Mouse (Mus musculus) midbrain, embryonic 14.5 days (tissue): ENCODE measurements at regions not wholly inside any gene's neighbourhood (a gene's known extent, or its start where the extent isn't known, plus 50 kb on each side); places are given as distances from the start of the nearest gene placed in this dataset.
A peak's percentile ranks its signal among the peaks of the same experiment; 100 is the strongest.

Source experiments
- ATAC-seq: fragments of 200-750 bp; cut with Nextera tagmentation; 2 replicates; pipeline ENCODE4 v1.8.0; 2017; ENCODE audit warnings: moderate number of reproducible peaks, moderate library complexity; ENCODE audit not compliant: low FRiP score, low TSS enrichment
- DNase-seq: peaks from one replicate; pipeline ENCODE4 v3.0.0-alpha.2; 2015
- H3K27ac ChIP-seq: fragments of 300-500 bp; sonication (generic); replicated peaks from 2 replicates; pipeline ENCODE4 v1.5.1; 2014; ENCODE audit warnings: mild to moderate bottlenecking, low read depth, low read length, moderate library complexity
- H3K27me3 ChIP-seq: fragments of 300-500 bp; sonication (generic); 2 replicates; pipeline ENCODE4 v1.6.1; 2014; ENCODE audit warnings: low read length, control low read depth, mixed read lengths; ENCODE audit not compliant: control insufficient read depth, insufficient read depth
- H3K36me3 ChIP-seq: fragments of 300-500 bp; sonication (generic); 2 replicates; pipeline ENCODE4 v1.6.1; 2014; ENCODE audit warnings: low read length, control low read depth; ENCODE audit not compliant: control insufficient read depth, insufficient read depth
- H3K4me1 ChIP-seq: fragments of 300-500 bp; sonication (generic); 2 replicates; pipeline ENCODE4 v1.6.1; 2014; ENCODE audit warnings: mild to moderate bottlenecking, antibody characterized with exemption, low read length, control low read depth; ENCODE audit not compliant: control insufficient read depth, insufficient read depth
- H3K4me2 ChIP-seq: fragments of 300-500 bp; sonication (generic); 2 replicates; pipeline ENCODE4 v1.6.1; 2014; ENCODE audit warnings: mild to moderate bottlenecking, low read length, moderate library complexity
- H3K4me3 ChIP-seq: fragments of 300-500 bp; sonication (generic); replicated peaks from 2 replicates; pipeline ENCODE4 v1.5.1; 2014; ENCODE audit warnings: low read depth, low read length
- H3K9ac ChIP-seq: fragments of 300-500 bp; sonication (generic); replicated peaks from 2 replicates; pipeline ENCODE4 v1.6.1; 2014; ENCODE audit warnings: mild to moderate bottlenecking, low read length, moderate library complexity
- H3K9me3 ChIP-seq: fragments of 300-500 bp; sonication (generic); 2 replicates; pipeline ENCODE4 v1.6.1; 2016; ENCODE audit warnings: low read length, control low read depth, mixed read lengths; ENCODE audit not compliant: control insufficient read depth
- WGBS: fragments of 180-500 bp; shearing (Covaris S2); extraction: QIAGEN DNeasy Blood & Tissue Kit; methylation state at CpG from one replicate; pipeline ENCODE4 v1.1.7; 2014; 5-methylcytosine and 5-hydroxymethylcytosine counted together

DNA sequence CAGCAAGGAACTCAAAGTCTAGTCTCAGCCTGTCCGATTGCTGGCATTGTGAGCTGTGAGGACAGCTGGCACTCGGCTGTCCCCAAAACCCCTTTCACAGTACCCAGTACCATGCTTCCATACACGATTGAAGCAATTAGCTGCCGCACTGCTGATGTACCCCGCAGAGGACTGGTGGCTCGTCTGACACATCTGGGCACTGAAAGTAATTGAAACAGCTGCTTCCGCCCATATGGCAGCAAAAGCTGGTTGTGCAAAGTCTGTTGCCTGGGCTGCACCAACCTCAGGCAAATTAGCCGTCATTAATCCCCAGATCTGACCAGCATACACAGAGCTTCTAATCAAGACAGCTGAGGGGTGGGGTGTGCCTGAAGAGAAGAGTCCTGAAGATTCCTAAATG is 313.1 kb upstream of the Arrdc4 start:
- Histone ChIP-seq H3K9me3 (no peaks in the 10 kb centered on the region), H3K4me1 (peaks cover 15% of the 10 kb centered on the region), H3K27ac (no peak overlapping the region), H3K9ac (no peak overlapping the region), H3K4me2 (no peak overlapping the region), H3K27me3 (no peaks in the 10 kb centered on the region), H3K4me3 (no peak overlapping the region), H3K36me3 (no peaks in the 10 kb centered on the region)
- peak; percentile 65 for DNase-seq
- WGBS, result 40% methylated on average over 8 of the region's 8 CpGs
- ATAC-seq, result peak; percentile 74

DNA sequence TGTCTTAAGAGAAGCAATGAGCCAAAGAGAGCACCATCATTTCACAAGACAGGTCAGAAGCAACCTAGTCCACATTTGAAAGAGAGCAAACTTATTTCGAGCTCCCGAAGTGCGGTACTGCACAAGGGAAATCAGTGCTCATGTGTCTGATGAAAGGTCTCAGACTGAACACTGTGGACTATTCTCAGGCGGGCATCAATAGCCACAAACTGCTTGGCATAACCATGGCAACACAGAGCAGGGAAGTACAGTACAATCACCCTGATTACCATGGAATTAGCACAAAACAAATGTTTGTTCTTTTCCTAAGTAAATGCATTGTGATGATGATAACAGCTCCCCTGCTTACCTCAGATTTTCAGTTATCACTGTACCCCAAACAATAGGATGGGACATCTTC is 312.2 kb upstream of the Arrdc4 start:
- H3K27ac ChIP-seq, result no peak overlapping the region
- peaks cover 15% of the 10 kb centered on the region for H3K4me1 ChIP-seq
- ATAC-seq (no peak), DNase-seq (peak; percentile 44)
- no peaks in the 10 kb centered on the region for H3K9me3 ChIP-seq
- no peaks in the 10 kb centered on the region for H3K27me3 ChIP-seq
- 59% methylated on average over 4 of the region's 4 CpGs for WGBS
- no peaks in the 10 kb centered on the region for H3K36me3 ChIP-seq
- H3K4me2 ChIP-seq, result no peak overlapping the region
- H3K4me3 ChIP-seq, result no peak overlapping the region
- H3K9ac ChIP-seq, result no peak overlapping the region

DNA sequence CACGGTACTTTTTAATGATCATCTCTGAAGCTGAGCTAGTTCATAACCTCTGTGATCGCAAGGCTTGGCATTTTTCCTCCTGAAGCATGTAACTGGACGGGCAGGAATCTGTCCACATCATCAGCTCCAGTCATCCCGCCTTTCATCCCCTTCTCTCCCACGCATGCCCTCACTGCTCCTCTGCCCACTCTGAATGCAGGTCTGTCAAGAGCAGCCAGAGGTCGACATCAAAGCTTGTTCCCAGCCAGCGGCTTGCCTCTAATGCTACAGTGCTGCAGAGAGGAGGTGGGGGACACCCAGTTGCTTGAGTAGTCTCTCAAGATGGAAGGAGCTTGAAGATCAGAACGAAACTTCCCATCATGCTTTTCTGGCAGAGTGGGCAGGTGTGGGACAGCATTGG is 267.5 kb upstream of the Arrdc4 start:
- Histone ChIP-seq H3K4me3 (no peak overlapping the region), H3K36me3 (no peaks in the 10 kb centered on the region), H3K4me2 (no peak overlapping the region), H3K9me3 (no peaks in the 10 kb centered on the region), H3K9ac (no peak overlapping the region), H3K4me1 (no peaks in the 10 kb centered on the region), H3K27ac (no peak overlapping the region), H3K27me3 (no peaks in the 10 kb centered on the region)
- ATAC-seq (no peak), DNase-seq (peak; percentile 15)
- 45% methylated on average over 8 of the region's 8 CpGs for WGBS

DNA sequence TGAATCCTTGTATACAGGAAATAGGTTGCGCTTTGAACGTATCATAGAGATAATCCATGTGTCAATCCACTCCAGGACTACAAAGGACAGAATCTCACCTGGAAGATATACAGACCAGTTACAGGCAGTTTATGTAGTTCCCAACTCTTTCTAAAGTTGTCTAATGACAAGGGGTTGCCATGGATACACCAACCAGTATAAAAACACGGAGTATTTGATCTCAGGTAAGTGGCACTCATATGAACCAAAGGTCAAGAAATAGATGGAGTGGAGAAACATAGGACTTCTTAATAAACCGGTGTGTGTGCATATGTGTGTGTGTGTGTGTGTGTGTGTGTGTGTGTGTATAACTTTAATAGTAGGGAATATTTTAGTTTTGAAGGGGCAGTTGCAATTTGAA is 266.0 kb upstream of the Arrdc4 start:
- ATAC-seq (no peak), DNase-seq (no peak)
- Histone ChIP-seq H3K9ac (no peak overlapping the region), H3K4me2 (no peak overlapping the region), H3K9me3 (no peaks in the 10 kb centered on the region), H3K27ac (no peak overlapping the region), H3K36me3 (no peaks in the 10 kb centered on the region), H3K4me3 (no peak overlapping the region), H3K4me1 (no peaks in the 10 kb centered on the region), H3K27me3 (no peaks in the 10 kb centered on the region)
- 80% methylated on average over 4 of the region's 4 CpGs for WGBS

DNA sequence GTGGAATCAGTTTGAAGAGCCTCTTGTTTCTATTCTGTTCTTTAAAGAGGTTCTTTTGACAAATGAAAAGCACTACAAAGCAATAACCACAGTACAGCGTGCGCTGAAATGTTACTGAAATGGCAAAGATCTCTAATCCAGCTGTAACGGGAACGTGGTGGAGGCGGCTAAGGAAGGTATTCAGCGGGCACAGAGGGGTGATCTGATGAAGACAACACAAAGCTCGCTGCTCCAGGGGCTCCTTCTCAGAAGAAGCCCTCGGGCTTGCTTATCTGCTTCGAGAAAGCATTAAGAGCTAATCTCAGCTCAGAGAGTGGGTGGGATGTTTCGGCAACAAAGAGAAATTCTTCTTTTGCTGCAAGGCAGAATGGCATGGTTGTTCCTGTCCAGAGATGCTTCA is 258.2 kb upstream of the Arrdc4 start:
- H3K27me3 ChIP-seq, result no peaks in the 10 kb centered on the region
- WGBS, result 43% methylated on average over 10 of the region's 10 CpGs
- H3K4me3 ChIP-seq, result no peak overlapping the region
- no peak overlapping the region for H3K4me2 ChIP-seq
- no peak overlapping the region for H3K27ac ChIP-seq
- no peaks in the 10 kb centered on the region for H3K36me3 ChIP-seq
- H3K9me3 ChIP-seq, result no peaks in the 10 kb centered on the region
- DNase-seq, result peak; percentile 37
- no peaks in the 10 kb centered on the region for H3K4me1 ChIP-seq
- no peak overlapping the region for H3K9ac ChIP-seq
- no peak for ATAC-seq

DNA sequence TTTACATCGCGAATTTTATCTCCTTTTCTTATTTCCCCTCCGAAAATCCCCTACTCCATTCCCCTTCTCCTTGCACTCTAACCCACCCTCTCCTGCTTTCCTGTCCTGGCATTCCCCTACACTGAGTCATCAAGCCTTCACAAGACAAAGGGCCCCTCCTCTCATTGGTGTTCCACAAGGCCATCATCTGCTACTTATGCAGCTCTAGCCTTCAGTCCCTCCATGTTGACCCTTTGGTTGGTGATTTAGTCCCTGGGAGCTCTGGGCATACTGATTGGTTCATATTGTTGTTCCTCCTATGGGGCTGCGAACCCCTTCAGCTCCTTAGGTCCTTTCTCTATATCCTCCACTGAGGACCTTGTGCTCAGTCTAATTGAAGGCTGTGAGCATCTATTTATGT is 239.0 kb upstream of the Arrdc4 start:
- Histone ChIP-seq H3K4me1 (no peaks in the 10 kb centered on the region), H3K27ac (no peak overlapping the region), H3K4me2 (no peak overlapping the region), H3K27me3 (no peaks in the 10 kb centered on the region), H3K4me3 (no peak overlapping the region), H3K9me3 (no peaks in the 10 kb centered on the region), H3K9ac (no peak overlapping the region), H3K36me3 (no peaks in the 10 kb centered on the region)
- DNase-seq (no peak), ATAC-seq (no peak)
- WGBS, result 91% methylated on average over 4 of the region's 4 CpGs

DNA sequence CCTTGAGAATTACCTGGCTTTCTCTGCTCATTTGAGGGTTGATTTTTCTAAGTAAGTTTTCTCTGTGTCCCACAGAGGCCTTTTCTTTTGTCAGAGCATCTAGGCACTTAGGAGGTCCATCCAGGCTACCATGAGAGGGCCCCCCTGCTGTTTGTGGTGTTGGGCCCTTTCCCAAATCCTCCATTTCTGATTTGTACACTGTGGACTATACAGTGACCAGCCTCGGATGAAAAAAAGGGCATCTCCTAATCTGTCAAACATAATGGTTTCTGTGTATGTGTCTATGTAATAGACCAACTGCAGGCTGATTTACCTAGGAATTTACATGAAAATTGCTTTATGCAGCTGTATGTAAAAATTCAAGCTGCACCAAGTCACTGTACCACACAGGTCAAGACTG is 234.9 kb upstream of the Arrdc4 start:
- Histone ChIP-seq H3K27me3 (no peaks in the 10 kb centered on the region), H3K9ac (no peak overlapping the region), H3K9me3 (no peaks in the 10 kb centered on the region), H3K4me3 (no peak overlapping the region), H3K4me1 (no peaks in the 10 kb centered on the region), H3K36me3 (no peaks in the 10 kb centered on the region), H3K27ac (no peak overlapping the region; the same call in 1 of the 2 replicates), H3K4me2 (no peak overlapping the region)
- no peak for ATAC-seq
- DNase-seq, result peak; percentile 1
- 22% methylated on average over 1 of the region's 1 CpGs for WGBS

DNA sequence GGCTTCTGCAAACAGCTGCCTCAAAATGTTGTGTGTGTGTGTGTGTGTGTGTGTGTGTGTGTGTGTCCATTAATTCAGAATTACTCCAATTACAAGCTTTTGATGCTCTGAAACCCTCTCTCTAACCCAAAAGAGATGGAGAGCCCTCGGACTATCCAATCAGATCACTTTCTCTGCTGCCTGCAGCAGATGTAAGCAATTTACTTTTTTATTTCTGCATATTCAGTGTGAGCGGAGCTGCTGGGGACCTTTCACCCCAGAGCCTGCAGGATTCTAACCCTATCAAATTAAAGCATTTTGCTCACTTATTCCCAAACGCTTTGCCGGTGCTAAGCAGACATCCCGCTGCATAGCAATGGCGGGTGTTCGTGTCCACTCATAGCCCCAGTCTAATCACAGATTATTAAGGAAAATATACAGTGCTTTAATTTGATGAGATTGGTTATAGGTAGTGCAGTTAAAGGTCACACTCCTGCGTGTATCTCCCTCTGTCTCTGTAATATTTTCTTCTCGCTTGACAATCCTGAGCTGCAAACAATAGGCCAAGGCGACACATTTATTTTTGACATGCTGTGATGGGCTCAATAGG is 234.0 kb upstream of the Arrdc4 start:
- Histone ChIP-seq H3K27ac (no peak overlapping the region), H3K4me2 (no peak overlapping the region), H3K4me1 (no peaks in the 10 kb centered on the region), H3K9ac (no peak overlapping the region), H3K27me3 (no peaks in the 10 kb centered on the region), H3K36me3 (no peaks in the 10 kb centered on the region), H3K9me3 (no peaks in the 10 kb centered on the region), H3K4me3 (no peak overlapping the region)
- DNase-seq, result peak; percentile 8
- ATAC-seq, result no peak
- WGBS, result 62% methylated on average over 10 of the region's 10 CpGs

DNA sequence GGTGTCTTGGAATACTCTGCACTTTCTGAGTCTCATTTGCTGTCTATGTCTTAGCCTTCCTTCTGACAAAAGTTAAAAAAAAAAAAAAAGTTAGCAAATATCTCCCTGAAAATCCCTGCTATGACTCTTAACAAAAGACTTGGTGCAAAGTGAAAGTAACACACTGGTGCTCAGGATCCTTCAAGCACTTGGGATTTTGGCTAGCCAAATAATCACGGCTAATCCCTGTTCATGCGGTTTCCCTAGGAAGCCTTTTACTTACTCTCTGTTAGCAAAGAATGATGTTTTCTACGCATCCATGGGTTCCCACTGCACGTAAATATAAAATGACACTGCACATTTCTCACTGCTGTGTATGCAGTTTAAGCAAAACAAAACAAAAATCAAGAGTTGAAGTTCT is 229.5 kb upstream of the Arrdc4 start:
- H3K9me3 ChIP-seq, result no peaks in the 10 kb centered on the region
- DNase-seq, result peak; percentile 38
- no peak for ATAC-seq
- no peak overlapping the region for H3K4me2 ChIP-seq
- no peak overlapping the region for H3K4me3 ChIP-seq
- no peaks in the 10 kb centered on the region for H3K27me3 ChIP-seq
- H3K4me1 ChIP-seq, result no peaks in the 10 kb centered on the region
- no peak overlapping the region for H3K9ac ChIP-seq
- H3K36me3 ChIP-seq, result no peaks in the 10 kb centered on the region
- no peak overlapping the region for H3K27ac ChIP-seq
- 13% methylated on average over 4 of the region's 4 CpGs for WGBS
